Mouse (Mus musculus) CH12.LX (cell line): ENCODE data around the gene Slc4a1. TPM values are rescaled to one million over a fixed set of nuclear protein-coding genes. Genes with fewer than 3 reads are reported as not detected.
A peak's percentile ranks its signal among the peaks of the same experiment; 100 is the strongest.

Experiments
- DNase-seq: peaks from one replicate; pipeline ENCODE4 v3.0.0-alpha.2; 2013; ENCODE audit errors: extremely low read depth
- H3K27ac ChIP-seq: 2 replicates; pipeline ENCODE4 v1.5.1; 2012; ENCODE audit warnings: low read depth, mild to moderate bottlenecking, control low read depth, moderate library complexity; ENCODE audit not compliant: insufficient read depth
- H3K27me3 ChIP-seq: replicated peaks from 2 replicates; pipeline ENCODE3; 2012; ENCODE audit warnings: inconsistent platforms
- H3K36me3 ChIP-seq, 2 experiments: replicated peaks in 1 of 2; 2 replicates each; pipeline versions ENCODE3 to v1.6.1; 2012; ENCODE audit warnings: inconsistent platforms in 1 of 2, low read length in 1 of 2, mild to moderate bottlenecking in 1 of 2, mixed read lengths in 1 of 2, moderate library complexity in 1 of 2; ENCODE audit not compliant: control insufficient read depth in 1 of 2, insufficient read depth in 1 of 2
- H3K4me1 ChIP-seq, 2 experiments: 2 replicates each; pipeline ENCODE4 v1.6.1; 2012; ENCODE audit warnings: inconsistent platforms in 1 of 2, moderate library complexity in 1 of 2; ENCODE audit not compliant: insufficient read depth in 2 of 2, control insufficient read depth in 1 of 2
- H3K4me2 ChIP-seq: 2 replicates; pipeline ENCODE4 v1.6.1; 2012; ENCODE audit warnings: low read depth, mild to moderate bottlenecking, control low read depth; ENCODE audit not compliant: poor library complexity, insufficient read depth, severe bottlenecking
- H3K4me3 ChIP-seq, 3 experiments: fragments of 150-350 bp in 1 of 3; sonication (generic) in 1 of 3; replicated peaks in 1 of 3; 2 replicates each; pipeline versions ENCODE3 to v1.5.1; 2011 to 2012; ENCODE audit warnings: low read depth in 2 of 3, low read length in 2 of 3, mild to moderate bottlenecking in 2 of 3, moderate library complexity in 2 of 3, control low read depth in 1 of 3, improper control_type of control experiment in 1 of 3, inconsistent platforms in 1 of 3, mixed read lengths in 1 of 3; ENCODE audit not compliant: poor library complexity in 1 of 3
- H3K79me2 ChIP-seq: replicated peaks from 2 replicates; pipeline ENCODE4 v1.6.1; 2012; ENCODE audit warnings: mild to moderate bottlenecking, moderate library complexity; ENCODE audit not compliant: control insufficient read depth, poor library complexity, insufficient read depth, severe bottlenecking; ENCODE audit errors: extremely low read depth
- H3K9ac ChIP-seq: 2 replicates; pipeline ENCODE4 v1.6.1; 2012; ENCODE audit warnings: low read depth, mild to moderate bottlenecking, control low read depth, moderate library complexity; ENCODE audit not compliant: insufficient read depth
- H3K9me3 ChIP-seq: replicated peaks from 2 replicates; pipeline ENCODE3; 2012; ENCODE audit warnings: low read length, inconsistent platforms, mixed read lengths
- BHLHE40 ChIP-seq: IDR thresholded peaks from 2 replicates; pipeline ENCODE4 v1.6.1; 2011; ENCODE audit warnings: mild to moderate bottlenecking, low read depth, low read length, improper control_type of control experiment
- CHD1 ChIP-seq: IDR thresholded peaks from 2 replicates; pipeline ENCODE4 v1.6.1; 2012; ENCODE audit warnings: low read depth, low read length, improper control_type of control experiment, inconsistent platforms
- CHD2 ChIP-seq: IDR thresholded peaks from 2 replicates; pipeline ENCODE4 v1.6.1; 2011; ENCODE audit warnings: low read length, improper control_type of control experiment
- CTCF ChIP-seq, 2 experiments: IDR thresholded peaks in 1 of 2; conservative IDR thresholded peaks in 1 of 2; 2 replicates each; pipeline ENCODE4 v1.5.1; 2011 to 2012; ENCODE audit warnings: low read depth in 2 of 2, low read length in 2 of 2, improper control_type of control experiment in 1 of 2, inconsistent platforms in 1 of 2, mild to moderate bottlenecking in 1 of 2, moderate library complexity in 1 of 2
- E2F4 ChIP-seq: IDR thresholded peaks from 2 replicates; pipeline ENCODE4 v1.6.1; 2011; ENCODE audit warnings: low read depth, low read length, improper control_type of control experiment; ENCODE audit not compliant: insufficient replicate concordance
- ELF1 ChIP-seq: IDR thresholded peaks from 2 replicates; pipeline ENCODE4 v1.6.1; 2014; ENCODE audit warnings: low read depth, mild to moderate bottlenecking, inconsistent platforms, low read length, improper control_type of control experiment
- EP300 ChIP-seq: IDR thresholded peaks from 2 replicates; pipeline ENCODE4 v1.6.1; 2011; ENCODE audit warnings: low read length, improper control_type of control experiment
- ETS1 ChIP-seq: conservative IDR thresholded peaks from 2 replicates; pipeline ENCODE4 v1.6.1; 2012; ENCODE audit warnings: low read depth, mild to moderate bottlenecking, inconsistent platforms, low read length, improper control_type of control experiment, moderate library complexity
- GABPA ChIP-seq: IDR thresholded peaks from 2 replicates; pipeline ENCODE4 v1.6.1; 2012; ENCODE audit warnings: low read depth, low read length, improper control_type of control experiment, inconsistent platforms; ENCODE audit not compliant: insufficient replicate concordance
- HCFC1 ChIP-seq: IDR thresholded peaks from 2 replicates; pipeline ENCODE4 v1.6.1; 2012; ENCODE audit warnings: low read depth, mild to moderate bottlenecking, inconsistent platforms, low read length, improper control_type of control experiment
- IRF4 ChIP-seq: IDR thresholded peaks from 2 replicates; pipeline ENCODE4 v1.6.1; 2014; ENCODE audit warnings: low read depth, mild to moderate bottlenecking, inconsistent platforms, low read length, improper control_type of control experiment
- JUN ChIP-seq: IDR thresholded peaks from 2 replicates; pipeline ENCODE4 v1.6.1; 2011; ENCODE audit warnings: low read depth, mild to moderate bottlenecking, low read length, improper control_type of control experiment, moderate library complexity; ENCODE audit not compliant: insufficient read depth
- JUND ChIP-seq: conservative IDR thresholded peaks from 2 replicates; pipeline ENCODE4 v1.6.1; 2011; ENCODE audit warnings: low read depth, low read length, improper control_type of control experiment
- KAT2A ChIP-seq: IDR thresholded peaks from 2 replicates; pipeline ENCODE4 v1.6.1; 2012; ENCODE audit warnings: low read length, improper control_type of control experiment, inconsistent platforms; ENCODE audit not compliant: insufficient replicate concordance
- MAFK ChIP-seq: IDR thresholded peaks from 2 replicates; pipeline ENCODE4 v1.6.1; 2011; ENCODE audit warnings: low read length, improper control_type of control experiment; ENCODE audit not compliant: insufficient replicate concordance
- MAX ChIP-seq: IDR thresholded peaks from 2 replicates; pipeline ENCODE4 v1.6.1; 2011; ENCODE audit warnings: low read length, improper control_type of control experiment
- MAZ ChIP-seq: IDR thresholded peaks from 2 replicates; pipeline ENCODE4 v1.6.1; 2012; ENCODE audit warnings: low read depth, mild to moderate bottlenecking, inconsistent platforms, low read length, improper control_type of control experiment, moderate library complexity
- MEF2A ChIP-seq: IDR thresholded peaks from 2 replicates; pipeline ENCODE4 v1.6.1; 2014; ENCODE audit warnings: low read depth, mild to moderate bottlenecking, inconsistent platforms, low read length, improper control_type of control experiment, borderline replicate concordance
- MXI1 ChIP-seq: IDR thresholded peaks from 2 replicates; pipeline ENCODE4 v1.6.1; 2011; ENCODE audit warnings: mild to moderate bottlenecking, low read depth, low read length, improper control_type of control experiment
- MYC ChIP-seq: IDR thresholded peaks from 2 replicates; pipeline ENCODE4 v1.6.1; 2011; ENCODE audit warnings: low read depth, mild to moderate bottlenecking, improper control_type of control experiment, low read length
- NELFE ChIP-seq: IDR thresholded peaks from 2 replicates; pipeline ENCODE4 v1.6.1; 2011; ENCODE audit warnings: low read depth, low read length, improper control_type of control experiment
- NRF1 ChIP-seq: IDR thresholded peaks from 2 replicates; pipeline ENCODE4 v1.6.1; 2014; ENCODE audit warnings: low read depth, mild to moderate bottlenecking, inconsistent platforms, low read length, improper control_type of control experiment, moderate library complexity
- PAX5 ChIP-seq: IDR thresholded peaks from 2 replicates; pipeline ENCODE4 v1.6.1; 2012; ENCODE audit warnings: low read length, inconsistent platforms, mixed read lengths
- POLR2A ChIP-seq: IDR thresholded peaks from 2 replicates; pipeline ENCODE4 v1.6.1; 2011; ENCODE audit warnings: low read depth, mild to moderate bottlenecking, improper control_type of control experiment, low read length
- POLR2AphosphoS2 ChIP-seq: IDR thresholded peaks from 2 replicates; pipeline ENCODE4 v1.6.1; 2011; ENCODE audit warnings: low read depth, low read length, improper control_type of control experiment
- RAD21 ChIP-seq: IDR thresholded peaks from 2 replicates; pipeline ENCODE4 v1.6.1; 2011; ENCODE audit warnings: low read depth, mild to moderate bottlenecking, low read length, improper control_type of control experiment, moderate library complexity
- RCOR1 ChIP-seq: conservative IDR thresholded peaks from 2 replicates; pipeline ENCODE4 v1.6.1; 2012; ENCODE audit warnings: low read depth, mild to moderate bottlenecking, inconsistent platforms, low read length, improper control_type of control experiment
- SIN3A ChIP-seq: IDR thresholded peaks from 2 replicates; pipeline ENCODE4 v1.6.1; 2012; ENCODE audit warnings: low read length, improper control_type of control experiment, inconsistent platforms
- SMC3 ChIP-seq: IDR thresholded peaks from 2 replicates; pipeline ENCODE4 v1.6.1; 2011; ENCODE audit warnings: low read depth, low read length, improper control_type of control experiment
- TBP ChIP-seq: conservative IDR thresholded peaks from 2 replicates; pipeline ENCODE4 v1.6.1; 2011; ENCODE audit warnings: low read depth, low read length, improper control_type of control experiment
- TCF12 ChIP-seq: IDR thresholded peaks from 2 replicates; pipeline ENCODE4 v1.6.1; 2014; ENCODE audit warnings: low read depth, mild to moderate bottlenecking, inconsistent platforms, low read length, improper control_type of control experiment
- UBTF ChIP-seq: IDR thresholded peaks from 2 replicates; pipeline ENCODE4 v1.6.1; 2012; ENCODE audit warnings: low read depth, mild to moderate bottlenecking, inconsistent platforms, low read length, improper control_type of control experiment, moderate library complexity
- USF1 ChIP-seq: IDR thresholded peaks from 2 replicates; pipeline ENCODE4 v1.6.1; 2014; ENCODE audit warnings: low read depth, mild to moderate bottlenecking, inconsistent platforms, low read length, improper control_type of control experiment
- USF2 ChIP-seq: conservative IDR thresholded peaks from 2 replicates; pipeline ENCODE4 v1.6.1; 2011; ENCODE audit warnings: low read depth, low read length, improper control_type of control experiment
- ZC3H11A ChIP-seq: IDR thresholded peaks from 2 replicates; pipeline ENCODE4 v1.6.1; 2012; ENCODE audit warnings: low read depth, mild to moderate bottlenecking, inconsistent platforms, low read length, improper control_type of control experiment
- ZKSCAN1 ChIP-seq: IDR thresholded peaks from 2 replicates; pipeline ENCODE4 v1.6.1; 2012; ENCODE audit warnings: low read depth, inconsistent platforms, low read length, improper control_type of control experiment, borderline replicate concordance
- ZMIZ1 ChIP-seq: IDR thresholded peaks from 2 replicates; pipeline ENCODE4 v1.6.1; 2012; ENCODE audit warnings: low read depth, mild to moderate bottlenecking, inconsistent platforms, low read length, improper control_type of control experiment
- ZNF384 ChIP-seq: IDR thresholded peaks from 2 replicates; pipeline ENCODE4 v1.6.1; 2012; ENCODE audit warnings: low read depth, low read length, improper control_type of control experiment, inconsistent platforms
- dilution Hi-C: fragments of 300-500 bp; cut with MboI; formaldehyde crosslinking; loops from 2 replicates; pipeline ENCODE4 v1.14.3; 2020; ENCODE audit warnings: low sequenced_read_pairs; ENCODE audit not compliant: extremely low pct_unique_long_range_greater_than_20kb, extremely low pct_ligation_motif_present
- in situ Hi-C: fragments of 300-500 bp; cut with MboI; formaldehyde crosslinking; loops from 3 replicates; pipeline ENCODE4 v1.14.3; 2019; ENCODE audit warnings: low sequenced_read_pairs, low pct_ligation_motif_present, low pct_unique_long_range_greater_than_20kb, mixed read lengths
- polyA plus RNA-seq: library from polyadenylated mRNA; unstranded; fragments of >175 nt; gene quantifications from 2 replicates; pipeline ENCODE4 v1.2.1, GENCODE M21; 2012; ENCODE audit warnings: low read depth; ENCODE audit not compliant: insufficient read length
- total RNA-seq, 2 experiments: library from RNA; depleted of rRNA; stranded (reverse); fragments of 300-350 nt in 1 of 2; fragments of >200 nt in 1 of 2; gene quantifications; 2 replicates each; pipeline ENCODE4 v1.2.3; 2012 to 2014

Gene Slc4a1
- total and polyA plus RNA-seq, 3 experiments, result 0.08 TPM; not detected in 2

DNA sequence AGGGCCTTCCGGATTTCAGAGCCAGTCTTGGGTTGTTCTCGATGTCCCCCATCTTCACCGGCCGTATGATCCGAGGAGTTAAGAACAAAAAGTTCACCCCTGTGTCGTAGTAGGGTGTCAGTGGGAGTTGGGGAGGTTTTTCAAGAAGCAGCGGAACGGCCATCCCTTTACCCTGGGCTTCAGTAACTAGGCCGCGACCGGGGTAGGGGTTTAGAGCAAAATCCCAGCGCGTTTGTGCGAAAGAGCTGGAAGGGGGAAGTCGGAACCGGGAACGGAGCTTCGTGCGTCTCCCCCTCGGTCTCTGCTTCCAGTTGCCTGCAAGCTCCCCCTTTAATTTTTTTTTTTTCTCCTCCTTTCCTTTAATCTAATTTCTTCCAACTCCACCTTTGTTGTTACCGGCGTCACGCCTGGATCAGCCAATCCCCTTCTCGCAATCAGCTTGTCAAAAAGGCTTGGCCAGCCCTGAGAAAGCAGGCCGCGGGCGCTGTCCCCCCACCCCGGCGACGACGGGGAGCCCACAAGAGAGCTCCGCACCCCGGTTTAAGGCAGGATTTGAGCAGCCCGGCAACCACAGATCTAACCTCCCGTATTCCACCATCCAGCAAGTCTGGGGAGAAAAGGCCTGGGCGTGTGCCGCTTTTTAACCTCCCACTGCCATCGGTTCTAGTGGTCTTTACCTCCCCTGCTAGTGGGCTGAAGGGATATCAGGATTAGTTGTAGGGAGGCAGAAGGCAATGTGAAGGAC lies 45.9 kb downstream of the Slc4a1 start:
- dilution Hi-C loops (loop anchor here (25.0 kb wide), 1 partner anchor 92 kb away; the partner anchor contains the start of gene Slc25a39), in situ Hi-C loops (loop anchor here (5.0 kb wide), 2 partner anchors 37 to 87 kb away; partner anchors contain the start of gene Slc25a39)
- no peaks in the 10 kb centered on the region for H3K9me3 ChIP-seq
- peak overlapping the region; percentile 52; the same call in 1 of the 2 replicates for H3K4me2 ChIP-seq
- H3K27me3 ChIP-seq, result peaks cover 17% of the 10 kb centered on the region
- no peak overlapping the region for H3K27ac ChIP-seq
- peaks cover 29% of the 10 kb centered on the region for H3K79me2 ChIP-seq
- H3K4me3 ChIP-seq, result peak overlapping the region in 1 of 3 experiments; percentile 20
- no peak for DNase-seq
- TF ChIP-seq TBP, result no peak
- no peak for TF ChIP-seq UBTF
- no peak for TF ChIP-seq CTCF (conservative IDR thresholded peaks at IDR 0.05 in 1 of 2, IDR thresholded peaks at IDR 0.05 in 1 of 2; ENCODE audit: low read depth in 2 of 2, low read length in 2 of 2)
- TF ChIP-seq CHD2, result no peak
- no peak for TF ChIP-seq SIN3A
- TF ChIP-seq MAFK, result no peak
- TF ChIP-seq SMC3, result no peak
- TF ChIP-seq USF2, result no peak
- TF ChIP-seq RCOR1, result no peak
- TF ChIP-seq E2F4, result no peak
- TF ChIP-seq ETS1, result no peak
- TF ChIP-seq KAT2A, result no peak
- TF ChIP-seq JUN, result no peak
- TF ChIP-seq ZMIZ1, result peak; percentile 36; the same call in 1 of the 2 replicates
- TF ChIP-seq MEF2A, result no peak
- TF ChIP-seq POLR2A, result peak; percentile 39; the same call in 1 of the 2 replicates
- no peak for TF ChIP-seq MYC
- TF ChIP-seq USF1, result no peak
- no peak for TF ChIP-seq HCFC1
- no peak for TF ChIP-seq BHLHE40
- TF ChIP-seq NRF1, result no peak
- TF ChIP-seq ZNF384, result peak; percentile 60; the same call in 1 of the 2 replicates
- TF ChIP-seq ELF1, result no peak
- TF ChIP-seq ZKSCAN1, result no peak
- TF ChIP-seq MXI1, result no peak
- 0 out of 2 replicates have a peak, but pooled peaks have one; percentile 52 for TF ChIP-seq MAZ
- no peak for TF ChIP-seq POLR2AphosphoS2
- TF ChIP-seq JUND, result no peak
- no peak for TF ChIP-seq IRF4
- no peak for TF ChIP-seq GABPA
- no peak for TF ChIP-seq TCF12
- TF ChIP-seq CHD1, result no peak
- TF ChIP-seq PAX5, result no peak
- no peak for TF ChIP-seq ZC3H11A
- TF ChIP-seq RAD21, result no peak
- TF ChIP-seq EP300, result no peak
- 0 out of 2 replicates have a peak, but pooled peaks have one; percentile 42 for TF ChIP-seq NELFE
- no peak for TF ChIP-seq MAX
- peaks cover 0 to 3% of the 10 kb centered on the region in 2 experiments for H3K36me3 ChIP-seq
- H3K9ac ChIP-seq, result peak overlapping the region; percentile 93
- peaks cover 3 to 10% of the 10 kb centered on the region in 2 experiments for H3K4me1 ChIP-seq
